8 mouse cellular contexts compared by ENCODE assay signal in genomic region chr1:135811016-135811646, GRCm38 (mm10). TPM values are rescaled to one million over a fixed set of nuclear protein-coding genes. Genes with fewer than 3 reads are reported as not detected.
DNase-seq lines count a peak whose midpoint lies in the region; ATAC-seq and TF ChIP-seq lines count a peak whose summit lies in the region.

No protein-coding gene starts in this region.

- H3K79me2 ChIP-seq in CH12.LX (replicated peaks; ENCODE audit: control insufficient read depth, extremely low read depth, insufficient read depth, poor library complexity, severe bottlenecking): no peaks in the 10 kb centered on the region

- peaks cover 13 to 50% of the 10 kb centered on the region in 2 experiments for H3K4me1 ChIP-seq in CH12.LX (ENCODE audit: control insufficient read depth in 1 of 2, insufficient read depth in 2 of 2)
- H3K4me1 ChIP-seq in forebrain, embryonic 13.5 days: peaks cover 11% of the 10 kb centered on the region
- H3K4me1 ChIP-seq in lung, embryonic 16.5 days (replicated peaks; ENCODE audit: control insufficient read depth, insufficient read depth, low read length): no peaks in the 10 kb centered on the region; the same call in 1 of the 2 replicates

- DNase-seq in CH12.LX (ENCODE audit: extremely low read depth): peak; percentile 80
- peak; percentile 74 for DNase-seq in brain, embryonic 14.5 days (ENCODE audit: low read depth)
- DNase-seq in heart, postnatal 10 days: peak; percentile 91 to 93
- DNase-seq in kidney, postnatal 36 days: peak; percentile 91 to 97
- DNase-seq in ovary, postnatal 36 days (ENCODE audit: low spot score): peak; percentile 78
- peak; percentile 91 for DNase-seq in thymus, postnatal 25 days

- peak; percentile 90 to 99 for TF ChIP-seq CTCF in CH12.LX (conservative IDR thresholded peaks at IDR 0.05 in 1 of 2, IDR thresholded peaks at IDR 0.05 in 1 of 2; ENCODE audit: low read depth in 2 of 2, low read length in 2 of 2)
- peak; percentile 100 for TF ChIP-seq CTCF in brain, embryonic 14.5 days (IDR thresholded peaks at IDR 0.05; ENCODE audit: borderline replicate concordance, extremely low read depth, insufficient read depth, insufficient read length)

- dilution Hi-C loops in CH12.LX (cut with MboI; ENCODE audit: extremely low pct_ligation_motif_present, extremely low pct_unique_long_range_greater_than_20kb, low sequenced_read_pairs): no loop called here

- in situ Hi-C loops in CH12.LX (cut with MboI; ENCODE audit: low pct_ligation_motif_present, low pct_unique_long_range_greater_than_20kb, low sequenced_read_pairs): no loop called here

- no peaks in the 10 kb centered on the region for H3K36me3 ChIP-seq in CH12.LX (replicated peaks in 1 of 2; ENCODE audit: control insufficient read depth in 1 of 2, insufficient read depth in 1 of 2, low read length in 1 of 2)
- no peaks in the 10 kb centered on the region for H3K36me3 ChIP-seq in forebrain, embryonic 13.5 days (ENCODE audit: poor library complexity, severe bottlenecking)
- no peaks in the 10 kb centered on the region for H3K36me3 ChIP-seq in lung, embryonic 16.5 days (ENCODE audit: control insufficient read depth, insufficient read depth, low read length)

- TF ChIP-seq POLR2A in CH12.LX (IDR thresholded peaks at IDR 0.05; ENCODE audit: low read depth, low read length): no peak
- no peak for TF ChIP-seq POLR2A in brain, embryonic 14.5 days (IDR thresholded peaks at IDR 0.05; ENCODE audit: borderline replicate concordance, extremely low read depth, insufficient read depth, insufficient read length, poor library complexity, severe bottlenecking)

- peak; percentile 34; the same call in 1 of the 2 replicates for ATAC-seq in forebrain, embryonic 13.5 days
- peak; percentile 58; the same call in 1 of the 2 replicates for ATAC-seq in lung, embryonic 16.5 days (ENCODE audit: low read depth)

- H3K4me3 ChIP-seq in CH12.LX (replicated peaks in 1 of 3; ENCODE audit: low read depth in 2 of 3, low read length in 2 of 3, poor library complexity in 1 of 3): no peak overlapping the region
- H3K4me3 ChIP-seq in forebrain, embryonic 13.5 days: no peak overlapping the region
- H3K4me3 ChIP-seq in lung, embryonic 16.5 days (ENCODE audit: low read length): no peak overlapping the region

- no peak overlapping the region for H3K9ac ChIP-seq in CH12.LX (ENCODE audit: insufficient read depth, low read depth)
- H3K9ac ChIP-seq in forebrain, embryonic 13.5 days: no peak overlapping the region
- no peak overlapping the region for H3K9ac ChIP-seq in lung, embryonic 16.5 days (ENCODE audit: low read length)

- no peaks in the 10 kb centered on the region for H3K9me3 ChIP-seq in CH12.LX (replicated peaks; ENCODE audit: low read length)
- H3K9me3 ChIP-seq in forebrain, embryonic 13.5 days (replicated peaks): no peaks in the 10 kb centered on the region
- no peaks in the 10 kb centered on the region for H3K9me3 ChIP-seq in lung, embryonic 16.5 days (ENCODE audit: control insufficient read depth, low read length)

- no peak for TF ChIP-seq EP300 in CH12.LX (IDR thresholded peaks at IDR 0.05; ENCODE audit: low read length)

- H3K4me2 ChIP-seq in CH12.LX (ENCODE audit: insufficient read depth, low read depth, poor library complexity, severe bottlenecking): no peak overlapping the region
- no peak overlapping the region for H3K4me2 ChIP-seq in forebrain, embryonic 13.5 days
- no peak overlapping the region for H3K4me2 ChIP-seq in lung, embryonic 16.5 days (ENCODE audit: low read depth, low read length)

- peaks cover 7% of the 10 kb centered on the region for H3K27me3 ChIP-seq in CH12.LX (replicated peaks)
- H3K27me3 ChIP-seq in forebrain, embryonic 13.5 days: peaks cover 20% of the 10 kb centered on the region
- no peaks in the 10 kb centered on the region for H3K27me3 ChIP-seq in lung, embryonic 16.5 days (ENCODE audit: control insufficient read depth, insufficient read depth, low read depth, low read length)

- no peak overlapping the region for H3K27ac ChIP-seq in CH12.LX (ENCODE audit: insufficient read depth, low read depth)
- H3K27ac ChIP-seq in forebrain, embryonic 13.5 days: no peak overlapping the region
- H3K27ac ChIP-seq in lung, embryonic 16.5 days (ENCODE audit: low read length): no peak overlapping the region

- whole genome bisulfite sequencing in forebrain, embryonic 13.5 days: 37% methylated on average over 7 of the region's 7 CpGs
- 30% methylated on average over 7 of the region's 7 CpGs for WGBS in lung, embryonic 16.5 days

- TF ChIP-seq RAD21 in CH12.LX (IDR thresholded peaks at IDR 0.05; ENCODE audit: low read depth, low read length): peak; percentile 59

- intact Hi-C loops in heart, postnatal 10 days (cut with DNase I): loop anchor here (2.0 to 5.0 kb wide), 2 partner anchors 18 to 131 kb away; no protein-coding TSS in a partner anchor

TF ChIP-seq in CH12.LX, 34 proteins besides CTCF, POLR2A, EP300 and RAD21:
- TF ChIP-seq CHD1 (IDR thresholded peaks at IDR 0.05; ENCODE audit: low read depth, low read length) (no peak), SMC3 (IDR thresholded peaks at IDR 0.05; ENCODE audit: low read depth, low read length) (peak; percentile 88), NELFE (IDR thresholded peaks at IDR 0.05; ENCODE audit: low read depth, low read length) (peak; percentile 26; the same call in 1 of the 2 replicates), ETS1 (conservative IDR thresholded peaks at IDR 0.05; ENCODE audit: low read depth, low read length) (no peak), TCF12 (IDR thresholded peaks at IDR 0.05; ENCODE audit: low read depth, low read length) (peak; percentile 11; the same call in 1 of the 2 replicates), IRF4 (IDR thresholded peaks at IDR 0.05; ENCODE audit: low read depth, low read length) (peak; percentile 42; the same call in 1 of the 2 replicates)

RNA-seq across cellular contexts. Expression of gene Lad1, which starts 7.3 kb away (rescaled TPM):
- total RNA-seq in CH12.LX (2012; rRNA removed) (0.13 TPM in 1 of 2 replicates, not detected in the other), CH12.LX (2014; rRNA removed) (0.24 TPM in 1 of 2 replicates, not detected in the other)
- 0.17 and 0.25 TPM in 2 replicates for polyA plus RNA-seq in CH12.LX (2012; ENCODE audit: insufficient read length, low read depth)
- 0.81 and 0.93 TPM in 2 replicates for polyA plus RNA-seq in brain, embryonic 14.5 days (2012; rRNA removed)
- polyA plus RNA-seq in forebrain, embryonic 13.5 days (2015; fragmentation: Nextera tagmentation; extraction: Ambion mirVana): 0.11 and 0.36 TPM in 2 replicates
- total RNA-seq in heart, postnatal 10 days (2021): 10 to 100 TPM in 1 of 2 experiments, 1 to 10 TPM in 1; 9.4 to 10.8 TPM
- polyA plus RNA-seq in lung, embryonic 16.5 days (2015; fragmentation: Nextera tagmentation; extraction: Ambion mirVana): 14.1 and 16.2 TPM in 2 replicates

RNA-seq across cellular contexts. Expression of gene Tnnt2, which starts 25.0 kb away (rescaled TPM):
- 5.5 and 8.6 TPM in 2 replicates for total RNA-seq in CH12.LX (2012; rRNA removed)
- 3.6 and 5.0 TPM in 2 replicates for total RNA-seq in CH12.LX (2014; rRNA removed)
- polyA plus RNA-seq in CH12.LX (2012; ENCODE audit: insufficient read length, low read depth): 31.1 and 32.5 TPM in 2 replicates
- 0.71 and 1.0 TPM in 2 replicates for polyA plus RNA-seq in brain, embryonic 14.5 days (2012; rRNA removed)
- 0.36 and 9.2 TPM in 2 replicates for polyA plus RNA-seq in forebrain, embryonic 13.5 days (2015; fragmentation: Nextera tagmentation; extraction: Ambion mirVana)
- 1,000 to 10,000 TPM; 7,447 to 7,490 TPM for total RNA-seq in heart, postnatal 10 days (2021)
- polyA plus RNA-seq in lung, embryonic 16.5 days (2015; fragmentation: Nextera tagmentation; extraction: Ambion mirVana): 130 and 158 TPM in 2 replicates

RNA-seq across cellular contexts. Expression of gene Tnni1, which starts 31.9 kb away (rescaled TPM):
- total RNA-seq in CH12.LX (2012; rRNA removed) (1.5 and 1.6 TPM in 2 replicates), CH12.LX (2014; rRNA removed) (5.5 and 6.9 TPM in 2 replicates)
- 3.5 and 4.2 TPM in 2 replicates for polyA plus RNA-seq in CH12.LX (2012; ENCODE audit: insufficient read length, low read depth)
- 2.6 and 3.1 TPM in 2 replicates for polyA plus RNA-seq in brain, embryonic 14.5 days (2012; rRNA removed)
- 0.37 and 1.1 TPM in 2 replicates for polyA plus RNA-seq in forebrain, embryonic 13.5 days (2015; fragmentation: Nextera tagmentation; extraction: Ambion mirVana)
- total RNA-seq in heart, postnatal 10 days (2021): 100 to 1,000 TPM; 610 to 792 TPM
- 92.3 and 105 TPM in 2 replicates for polyA plus RNA-seq in lung, embryonic 16.5 days (2015; fragmentation: Nextera tagmentation; extraction: Ambion mirVana)

RNA-seq across cellular contexts. Expression of gene Phlda3, which starts 45.2 kb away (rescaled TPM):
- total RNA-seq in CH12.LX (2012; rRNA removed) (76.8 and 98.1 TPM in 2 replicates), CH12.LX (2014; rRNA removed) (45.6 and 49.5 TPM in 2 replicates)
- polyA plus RNA-seq in CH12.LX (2012; ENCODE audit: insufficient read length, low read depth): 34.9 and 37.5 TPM in 2 replicates
- polyA plus RNA-seq in brain, embryonic 14.5 days (2012; rRNA removed): 18.6 and 20.1 TPM in 2 replicates
- polyA plus RNA-seq in forebrain, embryonic 13.5 days (2015; fragmentation: Nextera tagmentation; extraction: Ambion mirVana): 12.1 TPM in 2 replicates
- 10 to 100 TPM; 35.4 to 36.7 TPM for total RNA-seq in heart, postnatal 10 days (2021)
- 62.8 and 63.2 TPM in 2 replicates for polyA plus RNA-seq in lung, embryonic 16.5 days (2015; fragmentation: Nextera tagmentation; extraction: Ambion mirVana)

Comparison
In these comparisons a context has a peak if more than half of its experiments do, and no peak if none do; other contexts are left out.
1. RNA of gene Tnni1, which starts 31.9 kb away (polyA plus RNA-seq): 92.3 to 105 TPM in lung, embryonic 16.5 days; 3.5 to 4.2 TPM in CH12.LX, 2.6 to 3.1 TPM in brain, embryonic 14.5 days and 0.37 to 1.1 TPM in forebrain, embryonic 13.5 days; every median in the first group is over 10 times any median in the second.
2. Peak in every context shown above with its lines, with median percentiles within 50 percentile points of each other: DNase-seq.